Mouse (Mus musculus): ENCODE measurements around the gene Luc7l3. TPM values are rescaled to one million over a fixed set of nuclear protein-coding genes. Genes with fewer than 3 reads are reported as not detected.

Luc7l3 gene
- polyA plus RNA-seq, 1 experiment from 2014 or later, result 143 TPM

- H3K4me1 ChIP-seq (replicated peaks), result peaks cover 14% of the 10 kb centered on the region
- no peak overlapping the region for H3K4me3 ChIP-seq (replicated peaks)
- H3K27ac ChIP-seq, result peak overlapping the region; percentile 35; the same call in 1 of the 2 replicates
- no peak for ATAC-seq (ENCODE audit: insufficient number of reproducible peaks, insufficient read depth, low FRiP score, low TSS enrichment, low read depth)
- H3K36me3 ChIP-seq, result no peaks in the 10 kb centered on the region
- H3K4me2 ChIP-seq, result no peak overlapping the region
- WGBS, result 76% methylated on average over 9 of the region's 9 CpGs
- no peaks in the 10 kb centered on the region for H3K27me3 ChIP-seq
- no peak overlapping the region for H3K9ac ChIP-seq (replicated peaks)
- no peaks in the 10 kb centered on the region for H3K9me3 ChIP-seq
Measured at GRCm38 (mm10) chr11:94253156-94253555, 68.6 kb downstream of the Luc7l3 start.

- Histone ChIP-seq H3K27me3 (no peaks in the 10 kb centered on the region), H3K4me2 (peak overlapping the region; percentile 59), H3K4me1 (replicated peaks) (peaks cover 67% of the 10 kb centered on the region), H3K4me3 (replicated peaks) (no peak overlapping the region), H3K27ac (peak overlapping the region; percentile 99), H3K36me3 (no peaks in the 10 kb centered on the region), H3K9me3 (no peaks in the 10 kb centered on the region), H3K9ac (replicated peaks) (0 out of 2 replicates have a peak overlapping the region, but pooled peaks have one; percentile 31)
- 24% methylated on average over 8 of the region's 8 CpGs for WGBS
- ATAC-seq (ENCODE audit: insufficient number of reproducible peaks, insufficient read depth, low FRiP score, low TSS enrichment, low read depth), result 0 out of 2 replicates have a peak, but pooled peaks have one; percentile 0
Measured at GRCm38 (mm10) chr11:94246789-94247061, 75.1 kb downstream of the Luc7l3 start.

- H3K36me3 ChIP-seq, result no peaks in the 10 kb centered on the region
- WGBS, result 11% methylated on average over 17 of the region's 17 CpGs
- H3K9ac ChIP-seq (replicated peaks), result 0 out of 2 replicates have a peak within 1 kb of the TSS, but pooled peaks have one; percentile 31
- H3K27ac ChIP-seq, result peak within 1 kb of the TSS; percentile 99
- H3K27me3 ChIP-seq, result no peaks in the 10 kb centered on the region
- H3K4me2 ChIP-seq, result peak within 1 kb of the TSS; percentile 59
- H3K9me3 ChIP-seq, result no peaks in the 10 kb centered on the region
- H3K4me1 ChIP-seq (replicated peaks), result peaks cover 73% of the 10 kb centered on the region
- peak; percentile 88 for ATAC-seq (ENCODE audit: insufficient number of reproducible peaks, insufficient read depth, low FRiP score, low TSS enrichment, low read depth)
- H3K4me3 ChIP-seq (replicated peaks), result peak within 1 kb of the TSS; percentile 19
Measured at GRCm38 (mm10) chr11:94245955-94246788, 75.6 kb downstream of the Luc7l3 start, which contains the start of gene Wfikkn2. TSS of gene Wfikkn2 (minus strand) at chr11:94246005.

- Histone ChIP-seq H3K4me2 (peak overlapping the region; percentile 59; the same call in 1 of the 2 replicates), H3K9ac (replicated peaks) (no peak overlapping the region), H3K9me3 (no peaks in the 10 kb centered on the region), H3K27me3 (no peaks in the 10 kb centered on the region), H3K4me1 (replicated peaks) (peaks cover 84% of the 10 kb centered on the region), H3K36me3 (no peaks in the 10 kb centered on the region), H3K27ac (peak overlapping the region; percentile 99), H3K4me3 (replicated peaks) (no peak overlapping the region)
- no peak for ATAC-seq (ENCODE audit: insufficient number of reproducible peaks, insufficient read depth, low FRiP score, low TSS enrichment, low read depth)
- WGBS, result 53% methylated on average over 9 of the region's 9 CpGs
Measured at GRCm38 (mm10) chr11:94244385-94244784, 77.4 kb downstream of the Luc7l3 start.

- peak overlapping the region; percentile 59 for H3K4me2 ChIP-seq
- peaks cover 87% of the 10 kb centered on the region for H3K4me1 ChIP-seq (replicated peaks)
- H3K4me3 ChIP-seq (replicated peaks), result peak overlapping the region; percentile 30
- peak overlapping the region; percentile 99 for H3K27ac ChIP-seq
- H3K27me3 ChIP-seq, result no peaks in the 10 kb centered on the region
- H3K9ac ChIP-seq (replicated peaks), result peak overlapping the region; percentile 42; the same call in 1 of the 2 replicates
- H3K36me3 ChIP-seq, result peaks cover 3% of the 10 kb centered on the region; the same call in 1 of the 2 replicates
- WGBS, result 24% methylated on average over 15 of the region's 15 CpGs
- ATAC-seq (ENCODE audit: insufficient number of reproducible peaks, insufficient read depth, low FRiP score, low TSS enrichment, low read depth), result no peak
- H3K9me3 ChIP-seq, result no peaks in the 10 kb centered on the region
Measured at GRCm38 (mm10) chr11:94243422-94244180, 78.2 kb downstream of the Luc7l3 start.

GRCm38 (mm10) chr11:94242760-94243421 is 78.9 kb downstream of the Luc7l3 start:
- peaks cover 81% of the 10 kb centered on the region for H3K4me1 ChIP-seq (replicated peaks)
- peak overlapping the region; percentile 30 for H3K4me3 ChIP-seq (replicated peaks)
- peak overlapping the region; percentile 59 for H3K4me2 ChIP-seq
- no peaks in the 10 kb centered on the region for H3K27me3 ChIP-seq
- H3K36me3 ChIP-seq, result peaks cover 10% of the 10 kb centered on the region
- under 1% methylated on average over 29 of the region's 29 CpGs for WGBS
- H3K9me3 ChIP-seq, result no peaks in the 10 kb centered on the region
- peak overlapping the region; percentile 99 for H3K27ac ChIP-seq
- peak overlapping the region; percentile 42; the same call in 1 of the 2 replicates for H3K9ac ChIP-seq (replicated peaks)
- peak; percentile 44 for ATAC-seq (ENCODE audit: insufficient number of reproducible peaks, insufficient read depth, low FRiP score, low TSS enrichment, low read depth)

- H3K36me3 ChIP-seq, result peaks cover 22% of the 10 kb centered on the region
- H3K9me3 ChIP-seq, result no peaks in the 10 kb centered on the region
- ATAC-seq (ENCODE audit: insufficient number of reproducible peaks, insufficient read depth, low FRiP score, low TSS enrichment, low read depth), result no peak
- 0 out of 2 replicates have a peak overlapping the region, but pooled peaks have one; percentile 56 for H3K27ac ChIP-seq
- H3K4me2 ChIP-seq, result peak overlapping the region; percentile 35
- WGBS, result 34% methylated on average over 9 of the region's 9 CpGs
- no peaks in the 10 kb centered on the region for H3K27me3 ChIP-seq
- peaks cover 50% of the 10 kb centered on the region for H3K4me1 ChIP-seq (replicated peaks)
- 0 out of 2 replicates have a peak overlapping the region, but pooled peaks have one; percentile 7 for H3K4me3 ChIP-seq (replicated peaks)
- 0 out of 2 replicates have a peak overlapping the region, but pooled peaks have one; percentile 3 for H3K9ac ChIP-seq (replicated peaks)
Measured at GRCm38 (mm10) chr11:94239706-94240105, 82.1 kb downstream of the Luc7l3 start.

- no peak overlapping the region for H3K4me2 ChIP-seq
- ATAC-seq (ENCODE audit: insufficient number of reproducible peaks, insufficient read depth, low FRiP score, low TSS enrichment, low read depth), result no peak
- no peaks in the 10 kb centered on the region for H3K9me3 ChIP-seq
- WGBS, result 86% methylated on average over 8 of the region's 8 CpGs
- no peak overlapping the region for H3K4me3 ChIP-seq (replicated peaks)
- H3K9ac ChIP-seq (replicated peaks), result no peak overlapping the region
- peaks cover 24% of the 10 kb centered on the region for H3K36me3 ChIP-seq
- H3K4me1 ChIP-seq (replicated peaks), result peaks cover 41% of the 10 kb centered on the region
- H3K27me3 ChIP-seq, result no peaks in the 10 kb centered on the region
- H3K27ac ChIP-seq, result no peak overlapping the region
Measured at GRCm38 (mm10) chr11:94238786-94239185, 83.0 kb downstream of the Luc7l3 start.

Other genes with a start within 250 kb of the Luc7l3 start
- 36.8 and 37.1 TPM in 2 replicates for gene Tob1, start 110.5 kb downstream of the Luc7l3 start, polyA plus RNA-seq (2016; fragmentation: Nextera tagmentation; extraction: Ambion mirVana)
- gene Wfikkn2, start 76.0 kb downstream of the Luc7l3 start, polyA plus RNA-seq (2016; fragmentation: Nextera tagmentation; extraction: Ambion mirVana), result 20.6 and 22.6 TPM in 2 replicates
- not detected in 2 replicates for gene Gm21885, start 40.1 kb downstream of the Luc7l3 start, polyA plus RNA-seq (2016; fragmentation: Nextera tagmentation; extraction: Ambion mirVana)
- gene Ankrd40, start 6.0 kb upstream of the Luc7l3 start, polyA plus RNA-seq (2016; fragmentation: Nextera tagmentation; extraction: Ambion mirVana), result 23.9 and 35.0 TPM in 2 replicates
- gene Abcc3, start 71.0 kb upstream of the Luc7l3 start, polyA plus RNA-seq (2016; fragmentation: Nextera tagmentation; extraction: Ambion mirVana), result 0.63 and 0.84 TPM in 2 replicates
- gene Cacna1g, start 152.2 kb upstream of the Luc7l3 start, polyA plus RNA-seq (2016; fragmentation: Nextera tagmentation; extraction: Ambion mirVana), result 25.5 and 26.9 TPM in 2 replicates
- 0.20 and 0.40 TPM in 2 replicates for gene Spata20, start 164.2 kb upstream of the Luc7l3 start, polyA plus RNA-seq (2016; fragmentation: Nextera tagmentation; extraction: Ambion mirVana)
- gene Epn3, start 178.0 kb upstream of the Luc7l3 start, polyA plus RNA-seq (2016; fragmentation: Nextera tagmentation; extraction: Ambion mirVana), result 2.8 and 4.1 TPM in 2 replicates
- 5.1 and 7.0 TPM in 2 replicates for gene Mycbpap, start 199.8 kb upstream of the Luc7l3 start, polyA plus RNA-seq (2016; fragmentation: Nextera tagmentation; extraction: Ambion mirVana)
- 4.1 and 5.7 TPM in 2 replicates for gene Rsad1, start 227.3 kb upstream of the Luc7l3 start, polyA plus RNA-seq (2016; fragmentation: Nextera tagmentation; extraction: Ambion mirVana)
- gene Chad, start 243.1 kb upstream of the Luc7l3 start, polyA plus RNA-seq (2016; fragmentation: Nextera tagmentation; extraction: Ambion mirVana), result 3.6 and 5.3 TPM in 2 replicates

All from limb, embryonic 12.5 days (tissue).